Mouse (Mus musculus) liver, adult 2 months (tissue): ENCODE measurements at regions not wholly inside any gene's neighbourhood (a gene's known extent, or its start where the extent isn't known, plus 50 kb on each side); places are given as distances from the start of the nearest gene placed in this dataset.
A peak's percentile ranks its signal among the peaks of the same experiment; 100 is the strongest.

Experiments used
- DNase-seq: peaks from one replicate; pipeline ENCODE4 v3.0.0-alpha.2; 2011; ENCODE audit warnings: low read depth, low spot score; ENCODE audit errors: extremely low read depth
- H3K27ac ChIP-seq: fragments of 200-500 bp; replicated peaks from 2 replicates; pipeline ENCODE4 v1.5.1; 2012; ENCODE audit warnings: low read depth, mild to moderate bottlenecking, control low read depth, inconsistent platforms, low read length; ENCODE audit not compliant: insufficient read depth
- H3K27me3 ChIP-seq: fragments of 200-500 bp; 2 replicates; pipeline ENCODE4 v1.6.1; 2012; ENCODE audit warnings: mild to moderate bottlenecking, moderate library complexity, low read length, inconsistent platforms; ENCODE audit not compliant: control insufficient read depth, insufficient read depth
- H3K36me3 ChIP-seq: fragments of 200-500 bp; 2 replicates; pipeline ENCODE4 v1.6.1; 2012; ENCODE audit warnings: low read length, inconsistent platforms; ENCODE audit not compliant: control insufficient read depth, insufficient read depth
- H3K4me1 ChIP-seq: fragments of 200-500 bp; 2 replicates; pipeline ENCODE4 v1.6.1; 2011; ENCODE audit warnings: low read length; ENCODE audit not compliant: control insufficient read depth, insufficient read depth
- H3K4me3 ChIP-seq: fragments of 200-500 bp; 2 replicates; pipeline ENCODE4 v1.5.1; 2011; ENCODE audit warnings: low read depth, mild to moderate bottlenecking, control low read depth, low read length, moderate library complexity; ENCODE audit not compliant: insufficient read depth
- H3K79me2 ChIP-seq: fragments of 200-500 bp; 2 replicates; pipeline ENCODE4 v1.6.1; 2012; ENCODE audit warnings: inconsistent platforms, mild to moderate bottlenecking, low read length, moderate library complexity; ENCODE audit not compliant: control insufficient read depth, insufficient read depth
- H3K9ac ChIP-seq: fragments of 200-500 bp; 2 replicates; pipeline ENCODE4 v1.6.1; 2012; ENCODE audit warnings: low read depth, mild to moderate bottlenecking, control low read depth, inconsistent platforms, low read length
- CTCF ChIP-seq: fragments of 200-500 bp; IDR thresholded peaks from 2 replicates; pipeline ENCODE4 v1.5.1; 2011; ENCODE audit warnings: low read depth, low read length, control low read depth
- POLR2A ChIP-seq: fragments of 200-500 bp; IDR thresholded peaks from 2 replicates; pipeline ENCODE4 v1.6.1; 2011; ENCODE audit warnings: low read length, control low read depth; ENCODE audit not compliant: insufficient read depth; ENCODE audit errors: extremely low read depth
- WGBS: fragments of 180-500 bp; shearing (Covaris S2); methylation state at CpG from one replicate; pipeline ENCODE4 v1.1.7; 2018; 5-methylcytosine and 5-hydroxymethylcytosine counted together

DNA sequence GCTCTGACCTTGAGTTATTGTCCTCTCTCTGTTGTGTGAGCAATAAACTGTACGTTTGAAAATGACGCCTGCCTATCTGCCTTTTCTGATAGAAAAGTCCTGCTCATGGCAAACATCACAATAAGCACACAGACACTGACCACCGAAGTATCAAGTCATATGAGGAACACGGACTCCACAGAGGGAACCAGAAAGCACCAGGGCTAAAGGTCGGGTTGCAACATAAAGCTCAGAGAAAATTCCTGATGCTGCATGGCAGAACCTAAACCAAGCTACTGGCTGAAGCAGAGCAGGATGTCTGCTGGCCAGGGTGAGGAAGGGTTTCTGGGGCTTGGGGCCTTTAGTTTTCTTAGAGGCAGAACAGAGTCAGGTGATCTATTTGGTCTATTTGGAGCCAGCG lies 94.5 kb upstream of the Elovl6 start:
- Histone ChIP-seq H3K27me3 (no peaks in the 10 kb centered on the region), H3K9ac (no peak overlapping the region; the same call in 1 of the 2 replicates), H3K4me3 (no peak overlapping the region), H3K4me1 (peaks cover 8% of the 10 kb centered on the region), H3K79me2 (no peaks in the 10 kb centered on the region), H3K27ac (peak overlapping the region; percentile 79), H3K36me3 (no peaks in the 10 kb centered on the region)
- 15% methylated on average over 6 of the region's 6 CpGs for WGBS
- peak; percentile 91 for DNase-seq
- TF ChIP-seq POLR2A (no peak), CTCF (no peak)

- H3K27me3 ChIP-seq = no peaks in the 10 kb centered on the region
- H3K4me1 ChIP-seq = peaks cover 22% of the 10 kb centered on the region
- TF ChIP-seq POLR2A = no peak
- TF ChIP-seq CTCF = no peak
- H3K27ac ChIP-seq = peak overlapping the region; percentile 17; the same call in 1 of the 2 replicates
- no peak overlapping the region for H3K4me3 ChIP-seq
- no peak overlapping the region for H3K9ac ChIP-seq
- peak; percentile 72 for DNase-seq
- H3K79me2 ChIP-seq = no peaks in the 10 kb centered on the region
- no peaks in the 10 kb centered on the region for H3K36me3 ChIP-seq
- 37% methylated on average over 5 of the region's 5 CpGs for WGBS
Observed at GRCm38 (mm10) chr3:129442756-129443155, 89.4 kb upstream of the Elovl6 start.

- Histone ChIP-seq H3K36me3 (no peaks in the 10 kb centered on the region), H3K27me3 (no peaks in the 10 kb centered on the region), H3K9ac (no peak overlapping the region), H3K4me3 (no peak overlapping the region), H3K4me1 (peaks cover 18% of the 10 kb centered on the region), H3K27ac (peak overlapping the region; percentile 94), H3K79me2 (no peaks in the 10 kb centered on the region)
- TF ChIP-seq CTCF = no peak
- no peak for TF ChIP-seq POLR2A
- WGBS = 90% methylated on average over 3 of the region's 3 CpGs
- DNase-seq = peak; percentile 95
Observed at GRCm38 (mm10) chr3:129444221-129444620, 87.9 kb upstream of the Elovl6 start.

DNA sequence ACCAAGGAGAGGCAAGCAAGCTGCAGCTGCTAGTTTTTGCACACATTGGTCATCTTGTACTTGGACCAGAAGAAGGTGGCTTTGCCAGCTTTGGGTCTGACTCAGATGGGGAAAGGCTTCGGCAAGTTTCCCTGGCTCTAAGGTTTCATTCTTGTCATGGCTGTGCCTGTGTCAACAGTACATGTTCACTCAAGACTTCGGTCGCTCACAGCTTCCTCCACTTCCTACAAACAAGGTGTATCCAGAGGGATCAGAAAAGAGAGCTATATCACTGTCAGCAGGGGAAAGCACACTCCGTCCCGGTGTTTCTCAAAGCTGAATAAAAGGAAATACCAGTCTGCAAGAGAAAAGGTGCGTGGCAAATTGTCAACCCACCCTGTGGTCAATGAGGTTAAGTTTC lies 86.2 kb upstream of the Elovl6 start:
- H3K36me3 ChIP-seq = no peaks in the 10 kb centered on the region
- H3K4me3 ChIP-seq = no peak overlapping the region
- H3K9ac ChIP-seq = no peak overlapping the region
- H3K4me1 ChIP-seq = peaks cover 20% of the 10 kb centered on the region
- H3K27ac ChIP-seq = no peak overlapping the region
- no peaks in the 10 kb centered on the region for H3K27me3 ChIP-seq
- WGBS = 95% methylated on average over 6 of the region's 6 CpGs
- no peak for DNase-seq
- H3K79me2 ChIP-seq = no peaks in the 10 kb centered on the region
- TF ChIP-seq CTCF = no peak
- no peak for TF ChIP-seq POLR2A

DNA sequence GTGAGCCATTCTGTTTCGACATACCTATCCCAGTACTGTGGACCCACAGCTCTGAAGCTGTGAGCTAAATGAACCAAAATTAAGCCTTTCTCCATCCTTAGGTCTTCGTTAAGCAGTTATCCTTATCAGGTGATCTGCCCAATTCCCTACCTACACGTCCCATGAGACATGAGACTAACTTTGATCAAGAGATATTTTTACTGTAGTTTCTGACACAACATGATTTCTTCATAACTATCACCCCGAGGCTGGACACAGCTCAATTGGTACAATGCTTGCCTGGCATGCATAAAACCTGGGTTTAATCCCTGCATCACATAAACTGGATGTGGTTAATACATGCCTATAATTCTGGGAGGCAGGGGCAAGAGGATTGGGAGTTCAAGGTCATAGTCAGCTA lies 82.2 kb upstream of the Elovl6 start:
- H3K4me3 ChIP-seq = no peak overlapping the region
- peak overlapping the region; percentile 36; the same call in 1 of the 2 replicates for H3K27ac ChIP-seq
- DNase-seq = peak; percentile 31
- H3K27me3 ChIP-seq = no peaks in the 10 kb centered on the region
- H3K36me3 ChIP-seq = no peaks in the 10 kb centered on the region
- H3K9ac ChIP-seq = no peak overlapping the region
- 77% methylated on average over 4 of the region's 4 CpGs for WGBS
- no peak for TF ChIP-seq CTCF
- no peak for TF ChIP-seq POLR2A
- peaks cover 2% of the 10 kb centered on the region; the same call in 1 of the 2 replicates for H3K4me1 ChIP-seq
- no peaks in the 10 kb centered on the region for H3K79me2 ChIP-seq

DNA sequence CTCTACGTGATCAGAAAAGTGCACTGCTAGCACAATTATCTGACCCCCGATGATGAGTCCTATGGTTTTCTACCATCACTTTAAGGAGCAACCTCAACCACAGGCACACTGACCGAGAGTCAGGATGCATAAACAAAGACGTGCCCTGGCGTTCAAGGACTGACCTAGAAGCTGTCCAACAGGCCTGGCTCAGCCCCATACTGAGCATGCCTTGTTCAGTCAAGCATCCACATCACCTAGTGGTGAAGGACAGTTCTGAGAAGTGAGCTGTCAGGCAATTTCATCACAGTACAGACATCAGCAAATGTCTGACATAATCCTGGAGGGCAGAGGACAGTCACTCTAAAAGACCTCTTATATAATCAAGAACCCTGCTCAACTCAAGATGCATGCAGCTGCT lies 81.5 kb upstream of the Elovl6 start:
- peak; percentile 87 for DNase-seq
- WGBS = 44% methylated on average over 5 of the region's 5 CpGs

More for the DNA sequence above, 81.5 kb upstream of the Elovl6 start:
- peak overlapping the region; percentile 36 for H3K27ac ChIP-seq
- no peaks in the 10 kb centered on the region for H3K27me3 ChIP-seq
- TF ChIP-seq CTCF (peak; percentile 39), POLR2A (no peak)
- H3K4me3 ChIP-seq = no peak overlapping the region
- H3K36me3 ChIP-seq = no peaks in the 10 kb centered on the region
- no peaks in the 10 kb centered on the region for H3K79me2 ChIP-seq
- no peak overlapping the region for H3K9ac ChIP-seq
- H3K4me1 ChIP-seq = 0 out of 2 replicates have a peak, but pooled peaks cover 1% of the 10 kb centered on the region
